Mouse (Mus musculus) kidney, adult 9 months (tissue): ENCODE measurements around the gene Nudcd3.
"Not testable (repeated sequence)": the region's sequence is repeated elsewhere in the genome, so short reads cannot be mapped to it uniquely, and the experiment has no call there.

ENCODE experiments used
- DNase-seq: peaks from one replicate; pipeline ENCODE4 v3.0.0; 2022

Nudcd3 gene

DNA sequence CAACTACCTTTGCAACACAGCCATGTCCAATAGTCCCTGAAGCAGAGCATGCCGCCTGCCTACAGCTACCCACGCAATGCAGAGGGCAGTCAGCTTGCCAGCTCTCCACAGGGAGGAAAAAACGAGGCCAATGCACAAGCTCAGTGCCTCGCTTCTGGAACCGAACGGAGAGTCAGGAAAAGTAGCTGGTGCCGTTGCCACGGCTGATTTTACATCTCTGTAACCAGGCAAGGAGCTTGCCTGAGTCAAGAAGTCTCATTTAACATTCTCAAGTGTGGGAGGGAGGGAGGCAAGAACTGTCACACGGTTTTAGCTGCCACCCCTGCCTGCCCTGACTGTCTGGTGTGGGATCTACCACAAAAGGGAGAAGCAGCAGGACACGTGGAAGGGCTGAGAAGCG lies 79.6 kb downstream of the Nudcd3 start:
- no peak for DNase-seq

GRCm38 (mm10) chr11:6120001-6120400 lies 80.2 kb downstream of the Nudcd3 start:
- DNase-seq: no peak

DNA sequence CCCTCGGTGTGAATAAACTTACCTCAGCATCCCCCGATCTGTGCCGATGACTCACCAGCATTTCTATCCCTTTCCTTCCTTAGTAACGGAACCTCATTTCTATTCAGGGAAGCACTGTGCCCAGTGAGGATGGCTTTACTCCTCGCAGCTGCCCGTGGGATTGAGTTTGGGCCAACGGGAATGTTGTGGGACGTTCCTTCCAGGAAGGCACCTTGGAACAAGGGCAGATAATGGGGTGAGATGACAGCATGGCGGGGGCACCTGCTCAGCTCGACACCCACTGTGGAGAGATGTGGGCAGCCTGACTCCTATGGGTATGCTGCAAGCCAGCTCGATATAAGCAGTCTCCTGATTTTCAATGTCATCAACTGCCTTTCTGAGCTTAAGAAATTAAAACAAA lies 80.9 kb downstream of the Nudcd3 start:
- no peak for DNase-seq

- DNase-seq: no peak
Measured at GRCm38 (mm10) chr11:6117956-6118355, 82.3 kb downstream of the Nudcd3 start.

- peak; percentile 19 for DNase-seq
Measured at GRCm38 (mm10) chr11:6111734-6112484, 88.3 kb downstream of the Nudcd3 start.

GRCm38 (mm10) chr11:6109990-6110389 lies 90.2 kb downstream of the Nudcd3 start:
- DNase-seq: no peak

- no peak for DNase-seq
Measured at GRCm38 (mm10) chr11:6108296-6108695, 91.9 kb downstream of the Nudcd3 start.

DNA sequence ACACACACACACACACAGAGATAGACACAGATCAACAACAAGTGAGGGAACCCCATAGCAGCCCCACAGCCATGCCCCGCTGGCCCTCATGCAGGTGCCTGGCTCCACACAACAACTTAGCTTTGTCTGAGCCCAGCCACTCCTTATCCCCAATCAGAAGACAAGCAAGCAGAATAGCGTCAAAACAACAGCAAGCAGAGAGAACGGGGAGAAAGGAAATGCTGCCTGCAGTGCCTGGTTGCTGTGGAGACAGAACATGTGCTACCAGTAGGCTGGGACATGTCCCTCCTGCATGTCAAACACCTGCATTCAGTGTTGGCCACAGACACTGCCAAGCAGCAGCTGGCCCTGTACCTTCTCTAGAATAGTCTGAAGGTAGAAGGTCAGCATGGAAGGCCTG lies 92.5 kb downstream of the Nudcd3 start:
- no peak for DNase-seq

DNA sequence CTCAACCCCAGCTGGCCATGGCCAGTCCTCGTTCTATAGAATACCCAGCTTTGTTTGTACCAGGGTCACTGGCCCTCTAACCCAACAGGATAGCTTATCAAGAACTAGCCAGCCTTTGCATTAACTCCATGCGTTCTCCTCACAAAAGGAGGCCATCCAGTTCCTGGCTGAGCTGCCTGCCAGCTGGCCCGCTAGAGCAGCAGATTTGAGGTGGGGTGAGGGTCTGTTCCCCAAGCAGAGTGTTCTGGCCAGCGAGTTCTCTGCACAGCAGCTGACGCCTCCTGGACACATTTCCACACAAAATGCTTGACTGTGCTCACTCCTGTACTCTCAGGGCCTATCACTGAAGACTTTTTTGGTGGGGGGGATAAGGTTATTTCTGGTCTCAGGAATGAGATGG lies 95.5 kb downstream of the Nudcd3 start:
- no peak for DNase-seq

DNA sequence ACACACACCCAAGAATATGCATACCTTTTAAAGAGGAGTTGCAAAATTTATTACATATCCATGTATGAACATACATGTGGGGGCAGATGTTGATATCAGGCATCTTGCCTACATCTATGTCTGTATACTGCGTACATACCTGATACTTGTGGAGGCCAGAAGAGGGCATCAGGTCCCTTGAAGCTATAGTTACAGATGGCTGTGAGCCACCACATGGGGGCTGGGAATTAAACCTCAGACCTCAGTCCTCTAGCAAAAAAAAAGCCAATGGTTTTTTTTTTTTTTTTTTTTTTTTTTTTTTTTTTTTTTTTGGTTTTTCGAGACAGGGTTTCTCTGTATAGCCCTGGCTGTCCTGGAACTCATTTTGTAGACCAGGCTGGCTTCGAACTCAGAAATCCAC lies 103.6 kb downstream of the Nudcd3 start:
- not testable (repeated sequence) for DNase-seq

GRCm38 (mm10) chr11:6086991-6087390 lies 113.2 kb downstream of the Nudcd3 start:
- DNase-seq: no peak

GRCm38 (mm10) chr11:6078737-6079136 lies 121.5 kb downstream of the Nudcd3 start:
- no peak for DNase-seq

DNA sequence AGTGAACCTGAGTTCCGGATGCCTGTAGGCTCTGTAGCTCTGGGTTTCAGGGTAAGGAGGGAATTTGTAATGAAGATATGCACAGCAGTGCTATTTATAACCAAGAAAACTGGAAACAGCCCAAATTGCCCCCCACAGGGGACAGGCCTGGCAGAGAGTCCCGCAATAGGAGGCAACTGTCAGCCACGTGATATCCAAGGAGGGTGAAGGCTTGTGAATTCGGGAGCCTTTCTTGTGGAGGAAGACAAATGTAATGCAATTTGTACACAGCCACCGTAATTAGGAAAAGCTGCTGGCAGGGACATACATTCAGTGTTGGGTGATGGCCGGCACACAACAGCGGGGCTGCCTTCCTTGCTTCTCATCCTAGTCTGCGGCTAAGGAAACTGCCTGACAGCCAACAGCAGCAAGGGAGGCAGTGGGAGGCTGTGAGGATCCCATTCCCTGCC lies 124.6 kb downstream of the Nudcd3 start:
- DNase-seq: no peak

GRCm38 (mm10) chr11:6068181-6068957 lies 131.8 kb downstream of the Nudcd3 start:
- DNase-seq: no peak

DNA sequence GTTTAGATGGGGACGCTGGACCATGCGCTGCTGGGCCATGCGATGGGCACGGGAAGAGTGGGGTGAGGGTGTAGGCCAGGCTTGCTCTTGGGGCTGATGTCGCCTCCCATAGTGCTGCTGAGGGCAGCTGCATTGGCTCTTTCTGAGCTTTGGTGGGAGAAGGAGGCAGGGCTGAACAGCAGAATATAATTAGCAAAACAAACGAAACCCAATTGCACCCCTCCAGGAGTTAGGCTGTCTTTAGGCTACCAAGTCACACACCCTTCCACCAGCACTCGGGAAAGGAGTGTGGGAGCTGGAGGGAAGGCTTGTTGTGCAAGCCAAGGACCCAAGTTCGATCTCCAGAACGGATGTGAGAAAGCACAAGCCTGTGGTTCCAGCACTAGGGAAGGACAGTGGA lies 133.1 kb downstream of the Nudcd3 start:
- no peak for DNase-seq

DNA sequence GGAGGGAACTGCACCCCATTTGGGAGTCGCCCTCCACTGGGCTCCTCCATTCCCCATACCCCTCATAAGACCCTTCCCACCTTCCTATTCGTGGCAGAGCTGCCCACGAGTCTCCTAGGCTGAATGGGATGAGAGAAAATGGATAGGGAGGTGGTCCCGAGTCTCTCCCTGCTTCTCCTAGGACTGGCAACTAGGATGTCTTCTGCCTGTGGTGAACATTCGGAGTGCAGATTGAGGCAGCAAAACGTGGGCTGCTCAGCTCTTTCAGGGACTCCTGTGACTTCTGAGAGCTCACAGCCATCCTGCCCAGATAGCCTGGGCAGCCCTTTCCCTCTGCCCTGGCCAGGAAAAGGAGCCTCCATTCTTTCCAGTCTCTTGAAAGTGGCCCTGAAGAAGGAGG lies 134.0 kb downstream of the Nudcd3 start, which contains the start of gene Camk2b:
Gene Camk2b, minus strand, starts transcription at position 187 of the 400 bp plus-strand sequence.
- no peak for DNase-seq

DNA sequence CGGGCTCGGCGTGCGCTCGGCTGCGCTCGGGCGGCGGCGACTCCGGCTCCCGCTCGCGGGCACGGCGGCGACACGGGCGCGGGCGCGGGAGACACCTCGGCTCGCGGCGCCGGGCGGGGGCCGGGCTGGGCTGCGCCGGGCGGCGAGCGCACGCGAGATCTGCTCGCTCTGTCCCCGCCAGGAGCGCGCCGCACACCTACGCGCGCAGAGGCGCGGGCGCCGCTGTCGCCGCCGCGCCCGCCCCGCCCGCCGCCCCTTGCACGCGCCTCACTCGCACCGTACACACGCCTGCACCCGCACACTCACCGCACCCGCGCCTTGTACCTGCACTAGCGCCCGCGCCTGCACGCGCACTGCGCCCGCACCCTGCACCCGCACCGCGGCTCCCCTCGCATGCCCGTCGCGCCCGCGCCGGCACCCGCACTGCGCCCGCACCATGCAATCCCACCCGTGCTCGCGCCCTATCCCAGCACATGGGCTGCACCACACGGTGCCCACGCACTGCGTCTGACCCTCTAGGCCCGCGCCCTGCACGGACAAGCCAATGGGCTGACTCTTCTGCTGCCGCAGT lies 134.6 kb downstream of the Nudcd3 start:
- DNase-seq: no peak

DNA sequence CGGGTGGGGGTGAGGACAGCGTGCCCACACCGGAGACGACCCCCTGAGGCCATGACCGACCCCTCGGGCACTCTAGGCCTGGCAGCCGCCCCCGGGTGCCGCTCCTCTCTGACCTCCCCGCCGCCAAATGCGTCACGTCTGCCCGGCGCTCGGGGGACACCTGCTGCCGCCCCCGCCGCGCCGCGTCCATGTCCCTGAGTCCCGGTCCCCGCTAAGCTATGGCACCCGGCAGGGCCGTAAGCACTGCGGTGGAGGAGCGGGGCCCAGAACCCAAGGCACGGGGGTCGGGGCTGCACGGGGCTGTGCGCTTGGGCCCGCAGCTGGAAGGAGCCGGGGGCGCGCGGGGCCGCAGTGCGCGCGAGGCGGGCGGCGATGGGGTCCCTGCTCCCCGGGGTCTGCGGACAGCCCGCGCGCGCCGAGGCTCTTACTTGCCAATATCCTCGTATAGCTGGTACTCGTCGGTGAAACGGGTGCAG lies 135.1 kb downstream of the Nudcd3 start:
- no peak for DNase-seq

- no peak for DNase-seq
Measured at GRCm38 (mm10) chr11:6064215-6065045, 135.8 kb downstream of the Nudcd3 start.

DNA sequence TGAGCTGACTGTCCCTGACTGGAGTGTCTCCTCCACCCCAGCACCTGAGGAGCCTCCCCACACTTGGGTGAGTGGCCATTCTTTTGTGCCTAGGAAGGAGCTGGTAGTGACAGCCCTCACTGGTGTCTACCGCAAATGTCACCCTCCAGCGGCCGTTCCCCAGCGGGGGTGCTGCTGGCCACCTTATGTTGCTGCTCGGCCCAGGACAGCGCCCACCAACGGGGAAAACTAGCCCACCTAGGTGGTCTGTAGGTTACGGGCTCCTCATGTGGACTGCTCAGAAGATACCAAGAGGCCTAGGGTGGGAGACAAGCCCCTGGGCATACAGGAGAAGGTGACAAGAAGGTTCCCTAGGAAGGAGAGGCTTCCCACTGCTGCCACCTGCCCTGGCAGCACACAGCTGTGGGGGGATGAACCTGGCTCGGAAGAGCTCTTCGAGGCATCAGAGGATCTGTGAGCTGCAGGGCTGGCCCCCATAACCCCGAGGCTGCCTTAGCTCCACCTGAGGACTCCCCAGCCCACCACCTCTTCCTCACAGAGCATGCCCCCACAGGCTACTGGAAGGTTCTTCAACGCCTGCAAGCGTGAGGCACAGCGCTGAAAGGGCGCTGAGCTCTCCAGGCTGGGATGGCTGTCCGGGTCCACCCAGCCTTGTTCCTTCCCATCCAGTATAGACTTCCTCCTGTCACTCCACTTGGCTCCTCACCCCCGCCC lies 136.6 kb downstream of the Nudcd3 start:
- DNase-seq: no peak

- no peak for DNase-seq
Measured at GRCm38 (mm10) chr11:6063065-6063464, 137.2 kb downstream of the Nudcd3 start.

- no peak for DNase-seq
Measured at GRCm38 (mm10) chr11:6062329-6062728, 137.9 kb downstream of the Nudcd3 start.
